Mouse (Mus musculus): ENCODE measurements at regions not wholly inside any gene's neighbourhood (a gene's known extent, or its start where the extent isn't known, plus 50 kb on each side); places are given as distances from the start of the nearest gene placed in this dataset.

DNA sequence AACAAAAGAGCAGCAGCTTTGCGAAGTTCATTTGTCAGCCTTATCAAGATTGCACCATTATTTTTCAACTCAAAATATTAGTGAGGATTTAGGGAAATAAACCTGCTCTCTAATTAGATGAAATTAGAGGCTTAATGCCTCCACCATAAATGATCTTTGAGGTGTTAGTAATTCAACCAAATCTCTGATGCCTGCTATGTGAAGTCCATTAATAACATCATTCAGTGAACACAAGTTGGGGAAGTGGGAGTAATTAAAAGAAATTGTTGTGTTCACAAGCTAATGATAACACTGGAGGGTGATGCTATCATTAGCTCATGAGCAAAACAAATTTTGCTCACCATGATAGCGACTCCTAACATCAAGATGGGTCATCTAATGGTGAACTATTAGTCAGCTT is 246.0 kb downstream of the Ttc6 start:
- Histone ChIP-seq H3K9me3 (replicated peaks; ENCODE audit: low read length) (no peaks in the 10 kb centered on the region), H3K27ac (ENCODE audit: insufficient read depth, low read depth) (no peak overlapping the region), H3K4me3 (replicated peaks in 1 of 3; ENCODE audit: low read depth in 2 of 3, low read length in 2 of 3, poor library complexity in 1 of 3) (no peak overlapping the region), H3K4me1 (ENCODE audit: control insufficient read depth in 1 of 2, insufficient read depth in 2 of 2) (peaks cover 0 to 6% of the 10 kb centered on the region in 2 experiments; a peak in 2 of 4 replicates), H3K9ac (ENCODE audit: insufficient read depth, low read depth) (no peak overlapping the region), H3K36me3 (replicated peaks in 1 of 2; ENCODE audit: control insufficient read depth in 1 of 2, insufficient read depth in 1 of 2, low read length in 1 of 2) (no peaks in the 10 kb centered on the region), H3K4me2 (ENCODE audit: insufficient read depth, low read depth, poor library complexity, severe bottlenecking) (no peak overlapping the region), H3K79me2 (replicated peaks; ENCODE audit: control insufficient read depth, extremely low read depth, insufficient read depth, poor library complexity, severe bottlenecking) (no peaks in the 10 kb centered on the region), H3K27me3 (replicated peaks) (no peaks in the 10 kb centered on the region)
- dilution Hi-C loops (cut with MboI; ENCODE audit: extremely low pct_ligation_motif_present, extremely low pct_unique_long_range_greater_than_20kb, low sequenced_read_pairs), result no loop called here
- TF ChIP-seq HCFC1 (IDR thresholded peaks at IDR 0.05; ENCODE audit: low read depth, low read length), result no peak
- no peak for TF ChIP-seq ZKSCAN1 (IDR thresholded peaks at IDR 0.05; ENCODE audit: borderline replicate concordance, low read depth, low read length)
- no peak for TF ChIP-seq ZC3H11A (IDR thresholded peaks at IDR 0.05; ENCODE audit: low read depth, low read length)
- no peak for TF ChIP-seq E2F4 (IDR thresholded peaks at IDR 0.05; ENCODE audit: insufficient replicate concordance, low read depth, low read length)
- no peak for TF ChIP-seq GABPA (IDR thresholded peaks at IDR 0.05; ENCODE audit: insufficient replicate concordance, low read depth, low read length)
- no peak for TF ChIP-seq SIN3A (IDR thresholded peaks at IDR 0.05; ENCODE audit: low read length)
- DNase-seq (ENCODE audit: extremely low read depth), result no peak
- in situ Hi-C loops (cut with MboI; ENCODE audit: low pct_ligation_motif_present, low pct_unique_long_range_greater_than_20kb, low sequenced_read_pairs), result no loop called here

DNA sequence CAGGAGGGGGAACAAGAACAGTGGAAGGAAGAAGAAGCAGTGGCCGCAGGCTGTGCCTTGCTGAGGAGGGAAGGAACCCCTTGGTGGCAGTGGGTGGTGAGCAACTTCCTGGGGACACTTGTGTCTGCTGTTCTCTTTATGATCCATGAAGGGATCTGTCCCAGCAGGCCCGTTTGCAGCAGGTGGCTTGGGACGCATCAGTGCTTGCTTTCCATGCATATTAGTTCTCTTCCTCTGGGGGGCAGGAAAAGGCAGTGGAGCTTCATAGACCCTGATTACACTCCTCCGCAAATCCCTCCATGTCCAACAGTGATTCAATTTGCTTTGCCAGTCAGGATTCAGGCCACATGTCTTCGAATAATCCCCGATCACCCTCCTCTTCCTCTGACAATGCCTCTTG is 259.9 kb downstream of the Ttc6 start:
- dilution Hi-C loops (cut with MboI; ENCODE audit: extremely low pct_ligation_motif_present, extremely low pct_unique_long_range_greater_than_20kb, low sequenced_read_pairs), result no loop called here

GRCm38 (mm10) chr12:57825754-57826153 is 261.8 kb downstream of the Ttc6 start:
- dilution Hi-C loops (cut with MboI; ENCODE audit: extremely low pct_ligation_motif_present, extremely low pct_unique_long_range_greater_than_20kb, low sequenced_read_pairs) (no loop called here), in situ Hi-C loops (cut with MboI; ENCODE audit: low pct_ligation_motif_present, low pct_unique_long_range_greater_than_20kb, low sequenced_read_pairs) (no loop called here)
- no peak overlapping the region for H3K9ac ChIP-seq (ENCODE audit: insufficient read depth, low read depth)
- no peaks in the 10 kb centered on the region for H3K36me3 ChIP-seq (replicated peaks in 1 of 2; ENCODE audit: control insufficient read depth in 1 of 2, insufficient read depth in 1 of 2, low read length in 1 of 2)
- H3K4me1 ChIP-seq (ENCODE audit: control insufficient read depth in 1 of 2, insufficient read depth in 2 of 2), result no peaks in the 10 kb centered on the region
- no peak overlapping the region for H3K4me2 ChIP-seq (ENCODE audit: insufficient read depth, low read depth, poor library complexity, severe bottlenecking)
- H3K9me3 ChIP-seq (replicated peaks; ENCODE audit: low read length), result peaks cover 3% of the 10 kb centered on the region
- no peak overlapping the region for H3K4me3 ChIP-seq (replicated peaks in 1 of 3; ENCODE audit: low read depth in 2 of 3, low read length in 2 of 3, poor library complexity in 1 of 3)
- H3K79me2 ChIP-seq (replicated peaks; ENCODE audit: control insufficient read depth, extremely low read depth, insufficient read depth, poor library complexity, severe bottlenecking), result no peaks in the 10 kb centered on the region
- no peak overlapping the region for H3K27ac ChIP-seq (ENCODE audit: insufficient read depth, low read depth)
- peak; percentile 66 for DNase-seq (ENCODE audit: extremely low read depth)
- H3K27me3 ChIP-seq (replicated peaks), result no peaks in the 10 kb centered on the region
- peak; percentile 42 for TF ChIP-seq SMC3 (IDR thresholded peaks at IDR 0.05; ENCODE audit: low read depth, low read length)
- TF ChIP-seq CTCF (conservative IDR thresholded peaks at IDR 0.05 in 1 of 2, IDR thresholded peaks at IDR 0.05 in 1 of 2; ENCODE audit: low read depth in 2 of 2, low read length in 2 of 2), result peak; percentile 37 to 61; a peak in 3 of 4 replicates
- TF ChIP-seq POLR2A (IDR thresholded peaks at IDR 0.05; ENCODE audit: low read depth, low read length), result no peak
- TF ChIP-seq RAD21 (IDR thresholded peaks at IDR 0.05; ENCODE audit: low read depth, low read length), result peak; percentile 76
- no peak for TF ChIP-seq JUN (IDR thresholded peaks at IDR 0.05; ENCODE audit: insufficient read depth, low read depth, low read length)

More for the DNA sequence above, 259.9 kb downstream of the Ttc6 start:
- Histone ChIP-seq H3K4me3 (replicated peaks in 1 of 3; ENCODE audit: low read depth in 2 of 3, low read length in 2 of 3, poor library complexity in 1 of 3) (no peak overlapping the region), H3K9me3 (replicated peaks; ENCODE audit: low read length) (peaks cover 3% of the 10 kb centered on the region), H3K27me3 (replicated peaks) (no peaks in the 10 kb centered on the region), H3K79me2 (replicated peaks; ENCODE audit: control insufficient read depth, extremely low read depth, insufficient read depth, poor library complexity, severe bottlenecking) (no peaks in the 10 kb centered on the region), H3K4me2 (ENCODE audit: insufficient read depth, low read depth, poor library complexity, severe bottlenecking) (no peak overlapping the region), H3K4me1 (ENCODE audit: control insufficient read depth in 1 of 2, insufficient read depth in 2 of 2) (no peaks in the 10 kb centered on the region), H3K36me3 (replicated peaks in 1 of 2; ENCODE audit: control insufficient read depth in 1 of 2, insufficient read depth in 1 of 2, low read length in 1 of 2) (no peaks in the 10 kb centered on the region), H3K9ac (ENCODE audit: insufficient read depth, low read depth) (no peak overlapping the region), H3K27ac (ENCODE audit: insufficient read depth, low read depth) (no peak overlapping the region)
- TF ChIP-seq EP300 (IDR thresholded peaks at IDR 0.05; ENCODE audit: low read length) (no peak), CHD2 (IDR thresholded peaks at IDR 0.05; ENCODE audit: low read length) (no peak), POLR2AphosphoS2 (IDR thresholded peaks at IDR 0.05; ENCODE audit: low read depth, low read length) (no peak), ETS1 (conservative IDR thresholded peaks at IDR 0.05; ENCODE audit: low read depth, low read length) (no peak), NRF1 (IDR thresholded peaks at IDR 0.05; ENCODE audit: low read depth, low read length) (no peak), ZNF384 (IDR thresholded peaks at IDR 0.05; ENCODE audit: low read depth, low read length) (no peak), SIN3A (IDR thresholded peaks at IDR 0.05; ENCODE audit: low read length) (no peak), KAT2A (IDR thresholded peaks at IDR 0.05; ENCODE audit: insufficient replicate concordance, low read length) (no peak), PAX5 (IDR thresholded peaks at IDR 0.05; ENCODE audit: low read length) (no peak), JUND (conservative IDR thresholded peaks at IDR 0.05; ENCODE audit: low read depth, low read length) (no peak), JUN (IDR thresholded peaks at IDR 0.05; ENCODE audit: insufficient read depth, low read depth, low read length) (no peak), CHD1 (IDR thresholded peaks at IDR 0.05; ENCODE audit: low read depth, low read length) (no peak), BHLHE40 (IDR thresholded peaks at IDR 0.05; ENCODE audit: low read depth, low read length) (no peak), TCF12 (IDR thresholded peaks at IDR 0.05; ENCODE audit: low read depth, low read length) (no peak), SMC3 (IDR thresholded peaks at IDR 0.05; ENCODE audit: low read depth, low read length) (no peak)
- in situ Hi-C loops (cut with MboI; ENCODE audit: low pct_ligation_motif_present, low pct_unique_long_range_greater_than_20kb, low sequenced_read_pairs), result no loop called here
- DNase-seq (ENCODE audit: extremely low read depth), result no peak
